Mouse (Mus musculus): ENCODE measurements around the gene Samd9l. TPM values are rescaled to one million over a fixed set of nuclear protein-coding genes. Genes with fewer than 3 reads are reported as not detected.
"Not testable (repeated sequence)": the region's sequence is repeated elsewhere in the genome, so short reads cannot be mapped to it uniquely, and the experiment has no call there.

Gene Samd9l
- polyA plus RNA-seq (2012; rRNA removed), result 2.7 and 3.6 TPM in 2 replicates

- not testable (repeated sequence) for DNase-seq (ENCODE audit: low read depth, low spot score)
- 18% methylated on average over 4 of the region's 4 CpGs for WGBS
Measured at GRCm38 (mm10) chr6:3399340-3400068, at the start of gene Samd9l. Samd9l (minus strand) TSS chr6:3399572.

GRCm38 (mm10) chr6:3447404-3447803 is 48.0 kb upstream of the Samd9l start:
- DNase-seq (ENCODE audit: low read depth, low spot score), result no peak
- 2% methylated on average over 5 of the region's 5 CpGs for WGBS

GRCm38 (mm10) chr6:3443905-3444304 is 44.5 kb upstream of the Samd9l start:
- 10% methylated on average over 1 of the region's 1 CpGs for WGBS
- DNase-seq (ENCODE audit: low read depth, low spot score), result no peak

- DNase-seq (ENCODE audit: low read depth, low spot score), result no peak
Measured at GRCm38 (mm10) chr6:3436087-3436486, 36.7 kb upstream of the Samd9l start.

- not testable (repeated sequence) for DNase-seq (ENCODE audit: low read depth, low spot score)
- 98% methylated on average over 2 of the region's 2 CpGs for WGBS
Measured at GRCm38 (mm10) chr6:3430976-3431375, 31.6 kb upstream of the Samd9l start.

GRCm38 (mm10) chr6:3427047-3427446 is 27.7 kb upstream of the Samd9l start:
- no peak for DNase-seq (ENCODE audit: low read depth, low spot score)
- 66% methylated on average over 1 of the region's 1 CpGs for WGBS

GRCm38 (mm10) chr6:3425333-3425732 is 26.0 kb upstream of the Samd9l start:
- DNase-seq (ENCODE audit: low read depth, low spot score), result not testable (repeated sequence)

- DNase-seq (ENCODE audit: low read depth, low spot score), result not testable (repeated sequence)
- 0% methylated on average over 1 of the region's 4 CpGs for WGBS
Measured at GRCm38 (mm10) chr6:3424613-3425277, 25.4 kb upstream of the Samd9l start.

GRCm38 (mm10) chr6:3397182-3397906 is 2.0 kb downstream of the Samd9l start:
- WGBS, result 48% methylated on average over 6 of the region's 7 CpGs
- not testable (repeated sequence) for DNase-seq (ENCODE audit: low read depth, low spot score)

- not testable (repeated sequence) for DNase-seq (ENCODE audit: low read depth, low spot score)
- 30% methylated on average over 4 of the region's 4 CpGs for WGBS
Measured at GRCm38 (mm10) chr6:3395921-3396611, 3.3 kb downstream of the Samd9l start.

GRCm38 (mm10) chr6:3389995-3390394 is 9.4 kb downstream of the Samd9l start:
- 43% methylated on average over 1 of the region's 1 CpGs for WGBS
- no peak for DNase-seq (ENCODE audit: low read depth, low spot score)

GRCm38 (mm10) chr6:3386565-3386964 is 12.8 kb downstream of the Samd9l start:
- no peak for DNase-seq (ENCODE audit: low read depth, low spot score)
- WGBS, result 39% methylated on average over 6 of the region's 6 CpGs

GRCm38 (mm10) chr6:3384816-3385215 is 14.6 kb downstream of the Samd9l start:
- DNase-seq (ENCODE audit: low read depth, low spot score), result not testable (repeated sequence)

- 0% methylated on average over 1 of the region's 4 CpGs for WGBS
- not testable (repeated sequence) for DNase-seq (ENCODE audit: low read depth, low spot score)
Measured at GRCm38 (mm10) chr6:3384115-3384791, 15.1 kb downstream of the Samd9l start.

- WGBS, result 68% methylated on average over 2 of the region's 2 CpGs
- DNase-seq (ENCODE audit: low read depth, low spot score), result no peak
Measured at GRCm38 (mm10) chr6:3379146-3379545, 20.2 kb downstream of the Samd9l start.

- 97% methylated on average over 5 of the region's 5 CpGs for WGBS
- DNase-seq (ENCODE audit: low read depth, low spot score), result no peak
Measured at GRCm38 (mm10) chr6:3376687-3377086, 22.7 kb downstream of the Samd9l start.

GRCm38 (mm10) chr6:3369527-3369926 is 29.8 kb downstream of the Samd9l start:
- 92% methylated on average over 8 of the region's 8 CpGs for WGBS
- DNase-seq (ENCODE audit: low read depth, low spot score), result no peak

- not testable (repeated sequence) for DNase-seq (ENCODE audit: low read depth, low spot score)
- WGBS, result 48% methylated on average over 1 of the region's 1 CpGs
Measured at GRCm38 (mm10) chr6:3365609-3366008, 33.8 kb downstream of the Samd9l start.

GRCm38 (mm10) chr6:3345924-3346597 is 53.3 kb downstream of the Samd9l start:
- 0% methylated on average over 1 of the region's 1 CpGs for WGBS
- not testable (repeated sequence) for DNase-seq (ENCODE audit: low read depth, low spot score)
